Mouse (Mus musculus) kidney, adult 11 months (tissue): ENCODE measurements around the gene Mlycd.

Experiments
- DNase-seq: peaks from one replicate; pipeline ENCODE4 v3.0.0; 2022

Mlycd gene

GRCm38 (mm10) chr8:119434569-119434968, 39.9 kb downstream of the Mlycd start:
- DNase-seq = no peak

- DNase-seq = no peak
These were observed 40.8 kb downstream of the Mlycd start for GRCm38 (mm10) chr8:119435527-119435926.

GRCm38 (mm10) chr8:119436331-119436730, 41.7 kb downstream of the Mlycd start:
- no peak for DNase-seq

GRCm38 (mm10) chr8:119436933-119437332, 42.3 kb downstream of the Mlycd start:
- DNase-seq = peak; percentile 91

- no peak for DNase-seq
These were observed 42.8 kb downstream of the Mlycd start for GRCm38 (mm10) chr8:119437506-119437905.

- DNase-seq = peak; percentile 67
These were observed 44.2 kb downstream of the Mlycd start for GRCm38 (mm10) chr8:119438876-119439275.

- no peak for DNase-seq
These were observed 44.7 kb downstream of the Mlycd start for GRCm38 (mm10) chr8:119439424-119439823.

GRCm38 (mm10) chr8:119439893-119440249, 45.2 kb downstream of the Mlycd start:
- no peak for DNase-seq

GRCm38 (mm10) chr8:119440250-119440951, 45.7 kb downstream of the Mlycd start:
- peak; percentile 79 for DNase-seq

- peak; percentile 91 for DNase-seq
These were observed 46.2 kb downstream of the Mlycd start for GRCm38 (mm10) chr8:119440952-119441270.

GRCm38 (mm10) chr8:119442013-119442412, 47.3 kb downstream of the Mlycd start:
- DNase-seq = no peak

- no peak for DNase-seq
These were observed 48.3 kb downstream of the Mlycd start for GRCm38 (mm10) chr8:119442970-119443369.

- peak; percentile 80 for DNase-seq
These were observed 51.7 kb downstream of the Mlycd start, which contains the start of gene Necab2 for GRCm38 (mm10) chr8:119446211-119446989. TSS of gene Necab2 (plus strand) at chr8:119446719.

- DNase-seq = no peak
These were observed 52.5 kb downstream of the Mlycd start for GRCm38 (mm10) chr8:119446990-119447780.

- DNase-seq = no peak
These were observed 53.1 kb downstream of the Mlycd start for GRCm38 (mm10) chr8:119447781-119448170.

- DNase-seq = no peak
These were observed 54.9 kb downstream of the Mlycd start for GRCm38 (mm10) chr8:119449627-119450026.

- no peak for DNase-seq
These were observed 56.5 kb downstream of the Mlycd start for GRCm38 (mm10) chr8:119451131-119451530.

GRCm38 (mm10) chr8:119452919-119453318, 58.2 kb downstream of the Mlycd start:
- DNase-seq = no peak

GRCm38 (mm10) chr8:119456045-119456444, 61.4 kb downstream of the Mlycd start:
- DNase-seq = no peak

GRCm38 (mm10) chr8:119459724-119460123, 65.0 kb downstream of the Mlycd start:
- DNase-seq = no peak
